In genomic region chr5:74937416-74937940, GRCm38 (mm10) we compare ENCODE assay signal across 31 mouse cellular contexts.
DNase-seq lines count a peak whose midpoint lies in the region; ATAC-seq lines count a peak whose summit lies in the region.
"Had no signal": no experiment of that assay in that cellular context is flagged by ENCODE, and none has a peak within 500 bp of the region (broad histone marks: within the 10 kb centered on the region; RNA-seq: fewer than 3 reads in every experiment).

No protein-coding gene starts in this region.

- peaks cover 12% of the 10 kb centered on the region for H3K27me3 ChIP-seq in limb, embryonic 10.5 days (ENCODE audit: low read depth, poor library complexity, severe bottlenecking)
- H3K27me3 ChIP-seq in heart, embryonic 11.5 days (ENCODE audit: control insufficient read depth, insufficient read depth, low read length) = peaks cover 3% of the 10 kb centered on the region; the same call in 1 of the 2 replicates
- H3K27me3 ChIP-seq: embryonic facial prominence, embryonic 15.5 days; intestine, embryonic 15.5 days had no signal

- no peak overlapping the region for H3K4me2 ChIP-seq in heart, embryonic 11.5 days
- H3K4me2 ChIP-seq: embryonic facial prominence, embryonic 15.5 days; intestine, embryonic 15.5 days; limb, embryonic 13.5 days; liver, embryonic 11.5 days; midbrain, embryonic 15.5 days had no signal

- H3K27ac ChIP-seq in limb, embryonic 10.5 days = peak overlapping the region; percentile 56
- H3K27ac ChIP-seq in heart, embryonic 11.5 days (ENCODE audit: low read depth, low read length) = no peak overlapping the region
- H3K27ac ChIP-seq: embryonic facial prominence, embryonic 15.5 days; hindbrain, postnatal 0 days; intestine, embryonic 15.5 days; limb, embryonic 13.5 days; midbrain, embryonic 15.5 days; stomach, postnatal 0 days had no signal

- DNase-seq in cerebellum, postnatal 25 days = peak; percentile 22 to 35
- peak; percentile 39 for DNase-seq in left cerebral cortex, postnatal 4 days
- no peak for DNase-seq in left cerebral cortex, postnatal 36 days (ENCODE audit: low spot score in 2 of 2)
- peak; percentile 59 for DNase-seq in embryo, embryonic 10.5 days (ENCODE audit: low spot score)
- DNase-seq in limb, embryonic 10.5 days (ENCODE audit: low spot score) = no peak
- DNase-seq: adrenal gland, postnatal 14 days; cerebellum, adult 8-10 months; gastrocnemius, postnatal 25 days; heart, adult 18-20 months; heart, postnatal 14 days; kidney, adult 8-10 months; kidney, postnatal 10 days; liver, postnatal 0 days; lung, postnatal 4 days; right cerebral cortex, adult 18-20 months; spleen, adult 18-20 months; thymus, adult 18-20 months; thymus, postnatal 25 days had no signal

- no peak overlapping the region for H3K4me3 ChIP-seq in limb, embryonic 10.5 days
- no peak overlapping the region for H3K4me3 ChIP-seq in heart, embryonic 11.5 days (ENCODE audit: low read depth, low read length)
- H3K4me3 ChIP-seq: embryonic facial prominence, embryonic 15.5 days; intestine, embryonic 15.5 days; limb, embryonic 13.5 days; megakaryocyte, embryonic 14.5 days; midbrain, embryonic 15.5 days had no signal

- ATAC-seq in cerebellum, adult (ENCODE audit: insufficient number of reproducible peaks, low FRiP score, low TSS enrichment) = no peak
- no peak for ATAC-seq in heart, embryonic 11.5 days (replicated peaks; ENCODE audit: insufficient number of reproducible peaks, low FRiP score, low TSS enrichment)
- ATAC-seq in granulocyte monocyte progenitor cell, adult 5-6 weeks (replicated peaks; ENCODE audit: poor library complexity, severe bottlenecking) = no peak
- ATAC-seq: CD4-positive, CD25-positive, alpha-beta regulatory T cell, adult 4 months; forebrain, embryonic 14.5 days; hindbrain, postnatal 0 days; intestine, embryonic 15.5 days; liver, postnatal 0 days; midbrain, embryonic 15.5 days had no signal

- intact Hi-C loops in left cerebral cortex, postnatal 4 days (cut with DNase I) = no loop called here
- intact Hi-C loops in left cerebral cortex, postnatal 36 days (cut with DNase I) = no loop called here

- no peaks in the 10 kb centered on the region for H3K36me3 ChIP-seq in limb, embryonic 10.5 days
- H3K36me3 ChIP-seq in heart, embryonic 11.5 days (ENCODE audit: control insufficient read depth, insufficient read depth, low read length) = no peaks in the 10 kb centered on the region
- H3K36me3 ChIP-seq: embryonic facial prominence, embryonic 15.5 days; intestine, embryonic 15.5 days; limb, embryonic 13.5 days; midbrain, embryonic 15.5 days had no signal

- WGBS in limb, embryonic 10.5 days = 50% methylated on average over 7 of the region's 7 CpGs
- 40% methylated on average over 7 of the region's 7 CpGs for WGBS in heart, embryonic 11.5 days (ENCODE audit: insufficient replicate concordance)

- H3K9ac ChIP-seq in heart, embryonic 11.5 days (ENCODE audit: low read depth, low read length) = no peak overlapping the region
- H3K9ac ChIP-seq: embryonic facial prominence, embryonic 15.5 days; intestine, embryonic 15.5 days; limb, embryonic 13.5 days; liver, postnatal 0 days; midbrain, embryonic 15.5 days had no signal

- H3K9me3 ChIP-seq in limb, embryonic 10.5 days (replicated peaks) = no peaks in the 10 kb centered on the region
- H3K9me3 ChIP-seq in heart, embryonic 11.5 days (replicated peaks; ENCODE audit: control insufficient read depth, low read length) = no peaks in the 10 kb centered on the region
- H3K9me3 ChIP-seq: embryonic facial prominence, embryonic 15.5 days; intestine, embryonic 15.5 days; limb, embryonic 13.5 days; megakaryocyte, embryonic 14.5 days; midbrain, embryonic 15.5 days had no signal

- peaks cover 51% of the 10 kb centered on the region for H3K4me1 ChIP-seq in limb, embryonic 10.5 days
- H3K4me1 ChIP-seq in heart, embryonic 11.5 days (ENCODE audit: control insufficient read depth, insufficient read depth, low read length) = peaks cover 20% of the 10 kb centered on the region
- H3K4me1 ChIP-seq: megakaryocyte, embryonic 14.5 days had no signal

Comparison
In these comparisons a context has a peak if more than half of its experiments do, and no peak if none do; other contexts are left out.
1. DNase-seq: peak in cerebellum, postnatal 25 days (2 of 2), left cerebral cortex, postnatal 4 days (single experiment) and embryo, embryonic 10.5 days (single experiment); none in left cerebral cortex, postnatal 36 days (0 of 2) and limb, embryonic 10.5 days (single experiment).